Mouse (Mus musculus) heart, adult 2 months (tissue): ENCODE data around the gene Fam160b1.

Experiments used
- CTCF ChIP-seq: fragments of 200-600 bp; IDR thresholded peaks from 2 replicates; pipeline ENCODE4 v1.8.1; 2022; ENCODE audit warnings: antibody characterized with exemption, mild to moderate bottlenecking, moderate library complexity
- EP300 ChIP-seq: fragments of 200-500 bp; IDR thresholded peaks from 2 replicates; pipeline ENCODE4 v1.6.1; 2011; ENCODE audit warnings: low read depth, low read length, control low read depth; ENCODE audit not compliant: insufficient read depth
- POLR2A ChIP-seq: fragments of 200-500 bp; IDR thresholded peaks from 2 replicates; pipeline ENCODE4 v1.6.1; 2011; ENCODE audit warnings: mild to moderate bottlenecking, low read depth, low read length, control low read depth; ENCODE audit not compliant: insufficient read depth

DNA sequence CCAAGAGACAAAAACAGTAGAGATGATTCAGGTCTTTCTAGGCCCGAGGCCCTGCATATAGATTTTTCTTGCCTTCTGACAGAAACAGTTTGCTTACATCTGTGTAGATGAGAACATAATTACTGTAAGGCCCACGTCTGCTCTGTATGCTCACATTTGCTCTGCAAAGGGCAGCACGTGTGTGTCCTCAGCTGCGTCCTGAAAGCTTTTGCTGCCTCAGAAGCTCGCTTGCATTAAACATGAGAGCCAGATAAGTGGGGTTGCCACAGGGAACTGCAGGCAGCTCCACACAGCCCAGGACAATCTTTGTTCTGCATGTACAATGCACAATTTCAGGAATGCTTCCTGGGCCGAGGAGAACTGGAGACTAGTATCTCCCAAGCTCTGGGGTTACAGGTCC is 41.9 kb downstream of the Fam160b1 start:
- no peak for TF ChIP-seq POLR2A
- no peak for TF ChIP-seq CTCF
- no peak for TF ChIP-seq EP300
